Mouse (Mus musculus): ENCODE measurements around the gene Map4k1. TPM values are rescaled to one million over a fixed set of nuclear protein-coding genes. Genes with fewer than 3 reads are reported as not detected.
A peak's percentile ranks its signal among the peaks of the same experiment; 100 is the strongest.

Gene Map4k1
- polyA plus RNA-seq, 1 experiment from 2014 or later = 7.7 TPM

- WGBS = 77% methylated on average over 9 of the region's 9 CpGs
- H3K27ac ChIP-seq (replicated peaks) = no peak overlapping the region
- H3K9ac ChIP-seq = no peak overlapping the region
- H3K4me2 ChIP-seq (replicated peaks) = no peak overlapping the region
- ATAC-seq (ENCODE audit: insufficient number of reproducible peaks, low FRiP score, low TSS enrichment, low read depth) = no peak
- no peaks in the 10 kb centered on the region for H3K36me3 ChIP-seq
- no peaks in the 10 kb centered on the region for H3K4me1 ChIP-seq
- no peaks in the 10 kb centered on the region for H3K27me3 ChIP-seq
- H3K4me3 ChIP-seq (replicated peaks) = no peak overlapping the region
- no peaks in the 10 kb centered on the region for H3K9me3 ChIP-seq (replicated peaks)
Measured at GRCm38 (mm10) chr7:29007224-29008101, 25.6 kb downstream of the Map4k1 start.

- WGBS = 95% methylated on average over 10 of the region's 10 CpGs
- Histone ChIP-seq H3K9me3 (replicated peaks) (no peaks in the 10 kb centered on the region), H3K4me3 (replicated peaks) (no peak overlapping the region), H3K4me2 (replicated peaks) (no peak overlapping the region), H3K36me3 (no peaks in the 10 kb centered on the region), H3K4me1 (no peaks in the 10 kb centered on the region), H3K9ac (no peak overlapping the region), H3K27me3 (no peaks in the 10 kb centered on the region), H3K27ac (replicated peaks) (no peak overlapping the region)
- no peak for ATAC-seq (ENCODE audit: insufficient number of reproducible peaks, low FRiP score, low TSS enrichment, low read depth)
Measured at GRCm38 (mm10) chr7:29008171-29008570, 26.3 kb downstream of the Map4k1 start.

GRCm38 (mm10) chr7:29008714-29009113 lies 26.9 kb downstream of the Map4k1 start:
- no peak overlapping the region for H3K27ac ChIP-seq (replicated peaks)
- no peaks in the 10 kb centered on the region for H3K4me1 ChIP-seq
- H3K27me3 ChIP-seq = no peaks in the 10 kb centered on the region
- WGBS = 79% methylated on average over 9 of the region's 9 CpGs
- no peaks in the 10 kb centered on the region for H3K9me3 ChIP-seq (replicated peaks)
- no peak for ATAC-seq (ENCODE audit: insufficient number of reproducible peaks, low FRiP score, low TSS enrichment, low read depth)
- H3K36me3 ChIP-seq = no peaks in the 10 kb centered on the region
- no peak overlapping the region for H3K4me3 ChIP-seq (replicated peaks)
- no peak overlapping the region for H3K9ac ChIP-seq
- no peak overlapping the region for H3K4me2 ChIP-seq (replicated peaks)

- H3K27ac ChIP-seq (replicated peaks) = no peak overlapping the region
- peaks cover 8% of the 10 kb centered on the region for H3K4me1 ChIP-seq
- no peak overlapping the region for H3K4me3 ChIP-seq (replicated peaks)
- no peak for ATAC-seq (ENCODE audit: insufficient number of reproducible peaks, low FRiP score, low TSS enrichment, low read depth)
- WGBS = 91% methylated on average over 1 of the region's 1 CpGs
- no peaks in the 10 kb centered on the region for H3K36me3 ChIP-seq
- peaks cover 23% of the 10 kb centered on the region for H3K27me3 ChIP-seq
- no peak overlapping the region for H3K9ac ChIP-seq
- H3K4me2 ChIP-seq (replicated peaks) = no peak overlapping the region
- no peaks in the 10 kb centered on the region; the same call in 1 of the 2 replicates for H3K9me3 ChIP-seq (replicated peaks)
Measured at GRCm38 (mm10) chr7:29014984-29015383, 33.1 kb downstream of the Map4k1 start.

- no peaks in the 10 kb centered on the region for H3K36me3 ChIP-seq
- H3K9ac ChIP-seq = no peak overlapping the region
- H3K4me1 ChIP-seq = peaks cover 9% of the 10 kb centered on the region
- H3K4me3 ChIP-seq (replicated peaks) = no peak overlapping the region
- no peak overlapping the region for H3K4me2 ChIP-seq (replicated peaks)
- ATAC-seq (ENCODE audit: insufficient number of reproducible peaks, low FRiP score, low TSS enrichment, low read depth) = no peak
- H3K27ac ChIP-seq (replicated peaks) = no peak overlapping the region
- H3K27me3 ChIP-seq = peaks cover 30% of the 10 kb centered on the region
- 84% methylated on average over 7 of the region's 7 CpGs for WGBS
- H3K9me3 ChIP-seq (replicated peaks) = no peaks in the 10 kb centered on the region; the same call in 1 of the 2 replicates
Measured at GRCm38 (mm10) chr7:29016440-29016839, 34.6 kb downstream of the Map4k1 start.

- Histone ChIP-seq H3K9me3 (replicated peaks) (no peaks in the 10 kb centered on the region; the same call in 1 of the 2 replicates), H3K9ac (no peak overlapping the region), H3K4me2 (replicated peaks) (no peak overlapping the region), H3K27ac (replicated peaks) (no peak overlapping the region), H3K36me3 (no peaks in the 10 kb centered on the region), H3K27me3 (peaks cover 30% of the 10 kb centered on the region), H3K4me1 (peaks cover 9% of the 10 kb centered on the region), H3K4me3 (replicated peaks) (no peak overlapping the region)
- WGBS = 84% methylated on average over 7 of the region's 7 CpGs
- no peak for ATAC-seq (ENCODE audit: insufficient number of reproducible peaks, low FRiP score, low TSS enrichment, low read depth)
Measured at GRCm38 (mm10) chr7:29017222-29017621, 35.4 kb downstream of the Map4k1 start.

GRCm38 (mm10) chr7:29019447-29020220 lies 37.8 kb downstream of the Map4k1 start:
- 4% methylated on average over 88 of the region's 88 CpGs for WGBS
- Histone ChIP-seq H3K4me2 (replicated peaks) (peak overlapping the region; percentile 82), H3K27me3 (peaks cover 30% of the 10 kb centered on the region), H3K4me1 (peaks cover 9% of the 10 kb centered on the region), H3K9me3 (replicated peaks) (no peaks in the 10 kb centered on the region; the same call in 1 of the 2 replicates), H3K9ac (peak overlapping the region; percentile 12; the same call in 1 of the 2 replicates), H3K4me3 (replicated peaks) (peak overlapping the region; percentile 42), H3K36me3 (no peaks in the 10 kb centered on the region), H3K27ac (replicated peaks) (no peak overlapping the region)
- ATAC-seq (ENCODE audit: insufficient number of reproducible peaks, low FRiP score, low TSS enrichment, low read depth) = no peak

- 90% methylated on average over 8 of the region's 8 CpGs for WGBS
- Histone ChIP-seq H3K9me3 (replicated peaks) (no peaks in the 10 kb centered on the region), H3K4me1 (peaks cover 23% of the 10 kb centered on the region), H3K27ac (replicated peaks) (no peak overlapping the region), H3K4me2 (replicated peaks) (no peak overlapping the region), H3K4me3 (replicated peaks) (no peak overlapping the region), H3K36me3 (no peaks in the 10 kb centered on the region), H3K27me3 (peaks cover 30% of the 10 kb centered on the region), H3K9ac (no peak overlapping the region)
- no peak for ATAC-seq (ENCODE audit: insufficient number of reproducible peaks, low FRiP score, low TSS enrichment, low read depth)
Measured at GRCm38 (mm10) chr7:29022479-29022878, 40.6 kb downstream of the Map4k1 start.

- no peak for ATAC-seq (ENCODE audit: insufficient number of reproducible peaks, low FRiP score, low TSS enrichment, low read depth)
- 83% methylated on average over 8 of the region's 8 CpGs for WGBS
Measured at GRCm38 (mm10) chr7:29023514-29023913, 41.7 kb downstream of the Map4k1 start.

GRCm38 (mm10) chr7:29025566-29025965 lies 43.7 kb downstream of the Map4k1 start:
- WGBS = 35% methylated on average over 7 of the region's 7 CpGs
- no peak overlapping the region for H3K27ac ChIP-seq (replicated peaks)
- H3K9me3 ChIP-seq (replicated peaks) = no peaks in the 10 kb centered on the region

More at GRCm38 (mm10) chr7:29023514-29023913, 41.7 kb downstream of the Map4k1 start:
- Histone ChIP-seq H3K9ac (no peak overlapping the region), H3K9me3 (replicated peaks) (no peaks in the 10 kb centered on the region), H3K4me3 (replicated peaks) (no peak overlapping the region), H3K27ac (replicated peaks) (no peak overlapping the region), H3K36me3 (no peaks in the 10 kb centered on the region), H3K27me3 (peaks cover 22% of the 10 kb centered on the region), H3K4me1 (peaks cover 23% of the 10 kb centered on the region), H3K4me2 (replicated peaks) (no peak overlapping the region)

GRCm38 (mm10) chr7:29026195-29026594 lies 44.3 kb downstream of the Map4k1 start:
- no peaks in the 10 kb centered on the region for H3K36me3 ChIP-seq
- ATAC-seq (ENCODE audit: insufficient number of reproducible peaks, low FRiP score, low TSS enrichment, low read depth) = no peak
- no peak overlapping the region for H3K27ac ChIP-seq (replicated peaks)
- no peaks in the 10 kb centered on the region for H3K27me3 ChIP-seq
- H3K9ac ChIP-seq = no peak overlapping the region
- WGBS = 68% methylated on average over 5 of the region's 5 CpGs
- H3K4me2 ChIP-seq (replicated peaks) = no peak overlapping the region
- H3K4me1 ChIP-seq = peaks cover 14% of the 10 kb centered on the region
- no peaks in the 10 kb centered on the region for H3K9me3 ChIP-seq (replicated peaks)
- H3K4me3 ChIP-seq (replicated peaks) = no peak overlapping the region

More at GRCm38 (mm10) chr7:29025566-29025965, 43.7 kb downstream of the Map4k1 start:
- Histone ChIP-seq H3K4me2 (replicated peaks) (no peak overlapping the region), H3K36me3 (no peaks in the 10 kb centered on the region), H3K9ac (no peak overlapping the region), H3K4me3 (replicated peaks) (no peak overlapping the region), H3K4me1 (peaks cover 14% of the 10 kb centered on the region), H3K27me3 (peaks cover 1% of the 10 kb centered on the region)
- ATAC-seq (ENCODE audit: insufficient number of reproducible peaks, low FRiP score, low TSS enrichment, low read depth) = no peak

All from embryonic facial prominence, embryonic 15.5 days (tissue).